Mouse (Mus musculus) adrenal gland, postnatal 25 days (tissue): ENCODE measurements at regions not wholly inside any gene's neighbourhood (a gene's known extent, or its start where the extent isn't known, plus 50 kb on each side); places are given as distances from the start of the nearest gene placed in this dataset.
A peak's percentile ranks its signal among the peaks of the same experiment; 100 is the strongest.

Source experiments
- DNase-seq: peaks from one replicate; pipeline ENCODE4 v3.0.0; 2021; ENCODE audit warnings: mixed read lengths

DNA sequence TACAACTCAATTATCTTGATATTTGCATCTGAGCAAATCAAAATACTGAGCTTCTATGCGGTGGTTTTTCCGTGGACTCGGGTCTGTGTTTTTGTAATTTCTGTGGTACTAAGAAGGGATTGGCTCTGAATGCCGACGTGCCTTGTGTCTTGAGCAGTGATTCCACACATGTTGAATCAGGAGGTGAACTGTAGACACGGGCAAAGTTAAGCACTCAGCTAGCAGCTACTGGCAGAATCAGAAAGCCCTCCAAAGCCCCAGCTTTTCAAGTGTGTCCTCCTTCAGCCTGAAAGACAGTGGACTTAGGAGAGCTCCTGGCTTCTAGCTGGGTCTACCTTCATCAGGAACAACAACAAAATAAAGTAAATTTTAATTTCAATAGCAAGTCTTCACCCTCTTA lies 462.9 kb upstream of the Pou3f3 start:
- DNase-seq = no peak

DNA sequence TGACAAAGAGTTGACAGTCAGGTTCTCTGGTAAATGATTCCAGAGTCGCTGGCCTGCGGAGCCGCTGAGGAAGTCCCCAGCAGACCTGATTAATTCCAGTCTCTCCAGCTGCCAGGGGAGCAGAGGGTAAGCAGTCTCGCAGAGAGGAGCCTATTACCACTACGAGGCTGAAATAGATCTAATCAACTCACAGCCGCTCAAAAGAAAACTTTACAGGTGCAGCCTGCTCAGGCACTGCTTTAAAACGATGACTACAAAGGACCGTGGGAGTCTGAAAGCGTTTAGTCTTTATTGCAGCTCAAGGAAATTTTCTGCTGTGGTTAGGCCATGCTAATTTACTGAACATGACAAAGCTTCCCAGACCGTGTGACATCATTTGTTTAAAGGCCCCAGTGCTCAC lies 462.3 kb upstream of the Pou3f3 start:
- DNase-seq = no peak

- no peak for DNase-seq
Observed at GRCm38 (mm10) chr1:42236466-42237010, 459.0 kb upstream of the Pou3f3 start.

GRCm38 (mm10) chr1:42238408-42238807 lies 457.2 kb upstream of the Pou3f3 start:
- DNase-seq = no peak

DNA sequence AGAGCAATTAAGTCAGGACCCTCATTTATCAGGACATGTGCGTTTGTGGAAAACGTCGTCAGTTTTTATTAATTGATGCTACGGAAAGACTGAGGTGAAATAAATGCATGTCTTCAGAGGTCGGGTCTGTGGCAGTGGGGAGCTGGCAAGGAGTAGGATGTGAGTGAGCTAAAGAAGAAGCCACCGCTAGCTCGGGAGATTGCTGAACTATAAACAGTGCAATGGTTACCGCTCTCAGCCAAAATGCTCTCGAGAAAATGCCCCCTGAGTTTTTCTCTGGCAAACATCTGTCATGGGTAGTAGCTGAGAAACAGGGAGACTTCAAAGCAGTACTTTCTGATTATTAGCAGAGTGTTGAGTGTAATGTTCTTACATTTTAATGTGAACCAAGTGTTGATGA lies 454.4 kb upstream of the Pou3f3 start:
- DNase-seq = no peak

DNA sequence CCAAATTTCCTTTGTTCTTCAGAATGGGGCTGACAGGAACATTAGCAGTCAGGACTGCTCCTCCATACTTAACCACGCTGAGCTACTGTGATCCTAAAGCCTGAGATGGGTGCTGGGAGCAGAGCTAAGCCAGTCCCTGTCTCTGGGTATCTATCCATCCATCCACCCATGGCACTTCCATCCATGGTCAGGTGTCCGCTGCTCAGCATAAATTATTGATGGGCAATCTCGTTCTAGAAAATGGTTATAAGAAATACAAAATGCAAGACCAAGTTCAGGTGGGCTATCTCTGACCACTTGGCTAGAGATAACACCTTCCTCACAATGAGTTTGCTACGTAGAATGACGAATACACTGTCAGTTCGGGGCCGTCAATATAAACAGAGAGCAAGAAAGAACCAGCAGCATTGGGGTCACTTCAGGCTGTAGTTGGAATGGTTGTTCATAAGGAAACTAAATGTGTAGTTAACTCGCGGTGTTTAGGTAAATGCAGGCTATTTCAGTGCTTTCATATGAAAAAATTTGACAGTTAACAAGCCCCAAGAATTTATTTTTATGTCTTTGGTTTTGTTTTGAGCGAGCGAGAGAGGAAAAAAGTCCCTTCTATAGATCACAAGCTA lies 453.9 kb upstream of the Pou3f3 start:
- DNase-seq = no peak

DNA sequence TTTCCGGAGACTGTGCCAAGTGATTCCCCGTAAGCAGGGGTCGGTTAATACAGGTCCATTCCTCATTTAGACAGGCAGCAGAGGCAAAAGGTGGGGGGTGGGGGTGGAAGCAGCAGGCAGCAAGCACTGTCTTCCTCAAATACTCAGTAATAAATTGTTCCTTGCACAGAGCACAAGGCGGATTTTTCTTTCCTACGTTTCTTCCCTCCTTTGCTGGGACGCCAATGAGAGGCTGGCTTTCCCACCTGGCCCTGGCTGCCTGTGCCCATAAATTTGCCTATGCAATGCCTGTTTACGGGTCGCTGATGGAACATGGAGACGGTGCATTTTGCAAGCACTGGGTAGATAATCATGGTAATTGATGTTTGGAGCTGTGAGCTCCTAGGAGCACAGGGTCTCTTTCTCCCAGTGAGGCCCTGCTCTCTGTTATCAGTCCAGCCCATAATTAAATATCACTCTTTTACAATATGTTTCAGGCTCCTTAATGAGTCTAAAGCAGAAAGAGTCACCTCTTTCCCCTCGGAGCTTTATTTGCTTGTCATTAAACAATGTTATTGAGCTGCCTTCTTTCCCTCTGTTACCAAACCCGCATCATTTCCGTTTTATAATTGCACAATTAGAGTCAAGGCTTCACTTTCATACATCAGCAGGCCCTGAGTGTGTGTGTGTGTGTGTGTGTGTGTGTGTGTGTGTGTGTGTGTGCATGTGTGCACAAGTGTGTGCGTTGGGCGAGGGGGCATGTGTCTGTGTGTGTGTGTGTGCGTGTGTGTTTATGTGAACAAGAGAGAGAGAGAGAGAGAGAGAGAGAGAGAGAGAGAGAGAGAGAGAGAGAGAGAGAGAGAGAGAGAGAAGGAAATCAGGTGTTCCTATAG lies 452.7 kb upstream of the Pou3f3 start:
- DNase-seq = no peak

GRCm38 (mm10) chr1:42243458-42243855 lies 452.1 kb upstream of the Pou3f3 start:
- peak; percentile 20 for DNase-seq

DNA sequence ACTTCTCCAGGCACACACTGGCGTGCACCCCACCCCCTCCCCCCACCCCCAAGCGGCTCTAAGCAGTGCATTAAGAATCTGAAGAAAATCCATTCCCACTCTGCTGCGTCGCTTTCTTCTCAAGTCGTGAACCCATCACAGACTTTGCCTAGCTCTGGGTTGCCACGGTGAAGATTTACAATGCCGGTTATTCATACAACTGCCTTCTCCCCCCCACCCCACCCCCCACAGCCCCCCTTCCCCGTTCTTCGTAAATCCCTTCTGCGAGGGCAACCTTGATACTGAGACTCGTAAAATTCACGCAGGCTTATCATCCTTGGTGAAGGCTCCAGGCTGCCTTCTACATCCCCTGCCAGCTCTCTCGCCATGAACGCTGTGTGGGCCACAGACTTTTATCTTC lies 451.7 kb upstream of the Pou3f3 start:
- no peak for DNase-seq

GRCm38 (mm10) chr1:42252386-42252785 lies 443.2 kb upstream of the Pou3f3 start:
- no peak for DNase-seq

GRCm38 (mm10) chr1:42253786-42254185 lies 441.8 kb upstream of the Pou3f3 start:
- no peak for DNase-seq

GRCm38 (mm10) chr1:42256911-42257595 lies 438.5 kb upstream of the Pou3f3 start:
- DNase-seq = no peak

DNA sequence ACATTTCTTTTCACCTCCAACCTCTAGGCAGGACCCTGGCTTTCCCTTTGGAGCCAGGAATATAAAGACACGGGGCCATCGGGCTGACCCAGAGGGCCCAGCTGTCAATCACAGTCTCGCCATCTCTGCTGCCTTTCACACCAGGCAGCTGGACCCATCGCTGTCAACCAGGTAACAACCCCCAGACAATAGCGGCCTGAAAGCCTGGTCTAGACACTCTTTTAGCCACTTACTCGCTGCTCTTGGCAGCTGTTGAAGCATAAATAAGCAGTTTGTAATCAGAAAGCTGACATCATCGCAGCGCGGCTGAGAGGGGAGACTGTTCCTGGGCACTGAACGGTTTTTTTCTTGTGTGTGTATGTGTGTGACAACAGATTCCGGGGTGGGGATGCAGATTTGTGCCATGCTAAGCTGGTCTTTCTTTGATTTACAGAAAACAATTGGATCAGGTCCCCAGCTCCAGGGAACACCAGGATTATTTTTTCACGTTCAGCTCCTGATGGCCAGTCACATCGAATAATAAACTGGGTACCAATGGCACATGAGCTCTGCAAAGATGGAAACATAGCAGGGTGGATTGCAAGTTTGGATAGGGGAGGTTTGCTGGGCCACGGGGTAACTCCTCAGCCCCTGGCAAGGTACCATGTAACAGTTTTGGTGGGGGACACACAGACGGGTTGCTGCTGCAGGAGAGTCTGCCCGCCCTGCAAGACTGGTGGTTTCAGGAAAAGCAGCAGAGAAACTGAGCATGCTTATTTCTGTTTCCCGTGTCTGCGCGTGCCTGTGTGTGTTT lies 437.6 kb upstream of the Pou3f3 start:
- DNase-seq = peak; percentile 9

DNA sequence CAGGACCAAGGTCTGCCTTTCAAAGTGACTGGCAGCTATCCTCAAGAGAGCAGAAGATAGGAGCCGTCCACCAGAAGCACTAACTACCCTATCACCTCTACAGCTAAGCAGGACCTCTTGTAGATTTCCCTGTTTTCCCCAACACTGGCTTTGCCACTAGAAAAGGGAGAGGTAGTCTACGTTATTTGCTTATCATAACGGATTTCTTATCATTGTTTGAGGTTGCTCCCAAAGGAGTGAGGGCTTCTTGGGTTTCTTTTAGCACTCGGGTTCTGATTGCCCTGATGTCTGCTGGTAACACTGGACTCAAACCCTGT lies 437.0 kb upstream of the Pou3f3 start:
- no peak for DNase-seq

DNA sequence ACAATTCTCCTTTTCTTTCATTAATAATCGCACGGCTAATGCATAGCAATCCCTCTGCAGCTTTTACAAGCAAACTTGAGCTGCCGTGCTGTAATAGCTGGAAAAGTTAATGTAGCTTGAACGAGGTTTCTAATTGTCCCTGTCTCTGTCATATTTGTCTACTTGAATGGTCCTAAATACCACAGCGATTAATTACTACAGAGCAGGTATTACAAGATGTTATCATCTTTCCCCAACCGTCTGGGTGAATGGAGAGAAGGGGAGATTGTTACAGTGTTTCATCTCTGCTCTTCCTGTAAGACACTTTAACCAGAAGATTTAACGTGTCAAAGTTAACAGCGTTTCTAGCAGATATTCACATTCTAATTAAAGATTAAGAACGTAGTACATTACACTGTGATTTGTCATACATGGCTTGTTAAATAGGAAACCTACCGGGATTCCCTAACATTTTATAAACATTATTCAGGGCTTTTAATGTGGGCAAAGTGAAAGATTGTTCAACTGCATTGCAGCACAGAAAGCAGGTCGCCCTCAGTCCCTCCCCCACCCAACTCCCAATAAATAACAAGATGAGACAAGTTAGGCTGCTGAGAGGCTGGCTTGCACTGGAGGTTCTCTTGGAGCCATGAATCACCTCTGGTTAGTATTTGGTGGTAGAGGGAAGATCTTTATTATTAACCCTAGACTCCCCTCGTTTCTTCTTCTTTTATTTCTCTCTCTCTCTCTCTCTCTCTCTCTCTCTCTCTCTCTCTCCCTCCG lies 436.2 kb upstream of the Pou3f3 start:
- no peak for DNase-seq

DNA sequence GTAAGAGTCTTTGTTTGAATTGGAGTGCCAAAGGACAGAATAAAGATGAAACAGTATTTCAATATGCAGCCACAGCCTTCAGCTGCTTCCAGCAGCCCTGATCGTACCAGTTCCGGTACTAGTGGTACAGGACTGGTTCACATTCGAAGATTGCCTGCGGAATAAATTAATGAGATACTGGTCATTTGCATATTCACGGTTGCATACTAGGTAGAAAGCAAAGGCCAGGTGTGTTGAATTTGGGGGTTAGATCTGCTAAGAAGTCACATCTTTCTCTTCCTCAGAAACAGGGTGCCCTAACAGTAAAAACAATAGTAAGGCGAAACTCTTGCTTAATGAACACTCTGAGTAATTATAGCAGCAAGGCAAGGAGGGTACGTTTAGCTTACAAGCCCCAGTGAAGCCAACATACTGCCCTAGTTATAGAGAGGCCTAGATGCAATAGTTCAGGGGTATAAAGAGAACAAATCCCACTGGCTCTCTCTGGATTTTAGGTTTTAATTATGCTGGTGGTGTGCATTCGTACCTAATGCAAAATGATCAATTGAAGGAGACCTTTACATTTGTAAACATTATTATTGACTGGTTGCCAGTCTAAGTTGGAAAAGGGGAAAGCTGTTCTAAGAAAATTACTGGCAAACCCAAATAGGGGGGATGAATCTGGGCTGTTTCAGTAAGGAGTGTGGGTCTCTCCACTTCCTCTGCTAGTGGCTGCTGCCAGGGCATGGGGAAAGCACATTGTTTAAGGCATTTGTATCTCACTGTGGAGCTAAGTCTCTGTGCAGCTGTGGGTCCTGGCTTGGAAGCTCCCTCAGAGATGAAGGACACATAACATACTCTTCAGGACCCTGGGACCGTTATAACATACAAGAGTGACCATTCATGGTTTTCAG lies 435.3 kb upstream of the Pou3f3 start:
- no peak for DNase-seq

DNA sequence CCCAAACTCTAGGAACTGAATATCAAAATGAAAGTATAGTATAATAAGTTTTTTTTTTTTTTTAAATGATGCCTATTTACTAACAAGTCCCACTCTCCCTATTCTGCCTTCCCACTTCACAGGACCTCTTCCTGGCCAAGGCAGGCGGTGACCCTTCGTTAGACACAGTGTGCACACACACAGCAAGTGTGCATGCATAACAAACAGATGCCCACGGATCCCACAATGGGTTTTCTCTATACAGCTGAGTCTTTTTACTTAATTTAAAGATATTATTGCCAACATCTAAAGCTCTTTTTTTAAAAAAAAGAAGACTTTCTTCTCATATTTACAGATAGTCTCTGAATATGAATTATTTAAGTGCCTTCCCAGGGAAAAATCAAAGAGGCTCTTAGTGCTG lies 434.5 kb upstream of the Pou3f3 start:
- DNase-seq = no peak

- no peak for DNase-seq
Observed at GRCm38 (mm10) chr1:42261800-42262199, 433.8 kb upstream of the Pou3f3 start.

DNA sequence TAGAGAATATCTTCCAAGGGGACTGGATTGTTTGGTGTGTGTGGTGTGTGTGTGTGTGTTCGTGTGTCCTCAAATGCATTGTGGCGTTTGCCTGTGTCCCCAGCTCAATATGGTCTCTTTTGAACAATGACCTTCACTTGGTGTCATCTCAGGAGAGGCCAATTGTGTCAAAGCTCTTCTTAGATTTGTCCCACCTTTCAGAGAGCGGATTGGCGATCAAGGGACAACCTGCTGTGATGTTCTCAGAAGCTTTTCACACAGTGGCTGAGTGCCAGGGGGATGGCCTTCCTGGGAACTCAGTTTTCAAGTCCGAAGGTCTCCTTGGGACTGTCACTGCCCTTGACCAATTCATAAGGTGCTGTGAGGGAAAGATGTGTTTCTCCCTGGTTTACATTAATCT lies 433.0 kb upstream of the Pou3f3 start:
- DNase-seq = no peak

DNA sequence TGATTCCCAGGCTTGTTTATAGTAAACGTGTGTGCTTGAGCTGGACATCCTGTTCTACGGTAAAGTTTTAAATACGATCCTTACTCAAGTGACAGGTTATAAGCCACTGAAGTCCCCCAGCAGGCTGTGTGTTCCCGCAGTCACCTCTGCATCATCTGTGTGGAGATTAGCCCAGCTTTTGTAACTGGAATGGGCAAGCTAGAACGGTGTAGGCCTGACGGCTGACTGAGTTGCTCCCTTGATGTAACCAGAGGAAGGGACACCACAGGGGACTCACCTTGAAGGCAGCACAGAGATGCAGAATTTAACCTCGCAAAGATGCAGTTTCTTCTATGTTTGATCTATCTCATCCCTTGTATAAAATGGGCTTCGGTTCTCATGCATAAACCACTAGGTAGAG lies 418.4 kb upstream of the Pou3f3 start:
- no peak for DNase-seq

DNA sequence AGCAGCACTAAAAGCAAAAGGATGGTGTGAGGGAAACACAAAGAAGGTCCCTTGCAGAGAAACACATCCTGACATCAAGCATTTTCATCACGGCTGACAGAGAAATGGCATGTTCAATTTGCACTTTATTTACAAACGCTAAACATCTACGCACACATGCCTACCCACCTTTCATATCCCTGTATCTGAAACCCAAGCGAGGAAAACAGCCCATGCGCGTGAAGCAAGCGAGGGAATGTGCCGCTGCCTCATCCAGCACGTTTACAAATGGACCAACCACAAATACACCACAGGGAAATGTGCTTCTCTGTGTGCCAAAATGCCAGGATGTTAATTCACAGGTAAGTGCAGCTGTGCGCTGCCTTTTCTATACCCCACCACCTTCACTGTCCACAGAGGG lies 399.7 kb upstream of the Pou3f3 start:
- no peak for DNase-seq
